Mouse (Mus musculus): ENCODE measurements around the gene Crct1.

DNA sequence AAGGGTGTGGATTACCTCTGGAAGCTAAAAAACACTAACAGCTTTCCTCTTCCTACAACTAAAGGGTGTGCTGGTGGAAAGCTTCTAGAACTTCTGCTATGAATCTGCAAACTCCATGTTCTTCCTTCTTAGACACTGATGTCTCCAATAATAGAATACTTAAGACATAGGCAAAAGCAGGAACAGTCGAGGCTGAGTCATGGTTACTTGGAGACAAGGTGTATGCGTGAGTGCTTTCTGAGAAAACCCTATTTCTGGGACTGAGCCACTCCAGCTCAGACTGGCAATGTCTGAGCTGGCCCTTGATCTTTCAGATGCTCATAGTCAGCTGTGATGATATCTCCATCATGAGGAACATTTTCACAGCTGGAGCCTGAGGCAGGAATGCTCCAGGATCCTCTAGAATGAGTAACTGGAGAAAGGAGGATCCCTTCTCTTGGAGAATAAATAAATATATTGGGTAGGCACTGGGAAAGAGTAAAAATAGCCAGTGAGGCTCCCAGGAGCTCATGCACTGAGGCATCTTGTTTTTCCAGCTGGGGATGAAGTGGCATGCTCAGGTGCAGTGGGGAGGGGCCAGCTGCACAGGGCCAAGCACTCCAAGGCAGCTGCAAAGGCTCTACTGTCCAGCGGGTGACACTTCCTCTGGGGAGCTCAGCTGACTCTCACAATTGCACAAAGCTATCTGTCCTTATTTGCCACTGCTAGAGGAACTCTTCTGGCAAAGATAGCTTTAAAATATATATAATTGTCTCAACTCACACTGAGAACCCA lies 8.1 kb upstream of the Crct1 start:
- TF ChIP-seq EP300 (IDR thresholded peaks at IDR 0.05; ENCODE audit: low read depth): no peak
- TF ChIP-seq CTCF (IDR thresholded peaks at IDR 0.05; ENCODE audit: low read depth): no peak
